Mouse (Mus musculus): Measurements from ENCODE around the gene Zc3h12a.

DNA sequence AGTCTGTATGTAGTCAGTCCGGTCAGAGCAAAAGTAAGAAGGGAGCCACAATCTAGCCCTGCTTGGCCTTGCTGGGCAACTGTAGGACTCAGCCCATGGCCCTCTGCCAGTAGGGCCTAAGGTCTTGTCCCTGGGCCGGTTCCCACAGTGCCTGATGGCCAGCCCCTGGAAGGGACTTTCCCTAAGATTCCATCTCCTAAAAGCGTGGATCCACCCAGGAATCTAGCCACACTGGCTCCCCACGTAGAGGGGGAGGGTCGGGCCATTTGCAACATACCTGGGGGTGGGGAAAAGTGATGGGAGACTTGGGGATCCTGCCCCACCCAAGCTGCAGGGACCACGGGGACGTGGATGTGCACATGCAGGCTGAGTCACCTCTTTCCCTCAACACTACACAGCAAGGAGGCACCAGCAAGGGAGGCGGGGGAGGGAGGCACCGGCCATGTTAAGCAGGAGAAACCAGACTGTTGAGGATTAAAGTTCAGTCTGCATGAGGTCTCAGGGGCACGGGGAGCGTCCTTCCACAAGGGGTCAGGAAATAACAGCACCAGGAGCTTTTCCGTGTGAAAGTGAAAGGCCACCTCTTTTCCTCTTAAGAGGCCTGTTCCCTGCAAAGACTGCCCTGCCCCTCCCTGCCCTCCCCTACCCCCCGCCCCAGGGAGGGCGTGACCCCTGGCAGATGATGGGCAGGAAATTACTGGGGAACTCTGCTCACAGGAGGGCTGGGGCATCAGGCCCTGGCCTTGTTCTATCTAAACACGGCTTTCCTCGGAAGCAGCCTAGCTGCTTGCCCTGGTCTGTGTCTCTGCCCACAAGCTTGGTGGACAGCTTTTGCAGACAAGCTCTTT, 5.0 kb downstream of the Zc3h12a start:
- TF ChIP-seq CTCF (IDR thresholded peaks at IDR 0.05; ENCODE audit: borderline replicate concordance, insufficient read depth, low read depth, low read length) (no peak), POLR2A (IDR thresholded peaks at IDR 0.05; ENCODE audit: borderline replicate concordance, insufficient read depth, low read length) (no peak)
